Comparison of ENCODE assay signal across 23 mouse cellular contexts in genomic region chr3:87097205-87097604, GRCm38 (mm10).
"Had no signal": no experiment of that assay in that cellular context is flagged by ENCODE, and none has a peak within 500 bp of the region (broad histone marks: within the 10 kb centered on the region; RNA-seq: fewer than 3 reads in every experiment).

No protein-coding gene starts in this region.

- H3K36me3 ChIP-seq: liver, embryonic 13.5 days; liver, embryonic 15.5 days had no signal

- H3K27ac ChIP-seq: heart, adult 2 months; heart, embryonic 13.5 days; heart, embryonic 15.5 days; hindbrain, embryonic 12.5 days; kidney, embryonic 15.5 days; kidney, postnatal 0 days; layer of hippocampus, adult 2 months; left cerebral cortex, adult 2 months; limb, embryonic 10.5 days; limb, embryonic 12.5 days; liver, embryonic 13.5 days; liver, embryonic 15.5 days had no signal

- H3K4me1 ChIP-seq: liver, embryonic 13.5 days; liver, embryonic 15.5 days had no signal

- H3K9me3 ChIP-seq: heart, embryonic 13.5 days; heart, embryonic 15.5 days; hindbrain, embryonic 12.5 days; kidney, embryonic 15.5 days; limb, embryonic 10.5 days; limb, embryonic 12.5 days; liver, embryonic 13.5 days; liver, embryonic 15.5 days had no signal

- DNase-seq: gastrocnemius, postnatal 10 days; gastrocnemius, postnatal 25 days; heart, adult 11 months; heart, adult 2 months; heart, postnatal 14 days; heart, postnatal 36 days; kidney, adult 11 months; kidney, adult 2 months; kidney, adult 9 months; kidney, postnatal 25 days; kidney, postnatal 4 days; liver; liver, embryonic 13.5 days had no signal

- H3K4me3 ChIP-seq: heart, adult 2 months; heart, embryonic 13.5 days; heart, embryonic 15.5 days; hindbrain, embryonic 12.5 days; kidney, embryonic 15.5 days; layer of hippocampus, adult 2 months; left cerebral cortex, adult 2 months; limb, embryonic 10.5 days; limb, embryonic 12.5 days; liver, embryonic 13.5 days; liver, embryonic 15.5 days had no signal

- H3K27me3 ChIP-seq: heart, embryonic 13.5 days; heart, embryonic 15.5 days; hindbrain, embryonic 12.5 days; kidney, embryonic 15.5 days; limb, embryonic 12.5 days; liver, embryonic 13.5 days; liver, embryonic 15.5 days had no signal
